Mouse (Mus musculus): ENCODE data around the gene Elfn1.

Elfn1 gene

DNA sequence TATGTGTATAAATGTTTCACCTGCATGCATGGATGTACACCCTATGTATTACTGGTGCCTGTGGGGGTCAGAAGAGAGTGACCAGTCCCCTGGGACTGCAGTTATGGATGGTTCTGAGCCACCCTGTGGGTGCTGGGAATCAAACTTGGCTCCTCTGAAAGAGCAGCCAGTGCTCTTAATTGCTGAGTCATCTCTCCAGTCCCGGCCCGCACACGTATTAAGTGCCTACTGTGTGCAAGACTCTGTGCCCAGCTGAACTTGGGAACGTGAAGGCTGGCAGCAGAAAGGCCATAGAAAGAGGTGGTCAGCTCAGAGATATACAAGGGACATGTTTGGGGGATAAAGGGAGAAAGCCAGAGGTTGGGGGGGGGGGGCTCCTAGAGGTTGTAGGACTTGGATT is 68.8 kb downstream of the Elfn1 start:
- DNase-seq = no peak

DNA sequence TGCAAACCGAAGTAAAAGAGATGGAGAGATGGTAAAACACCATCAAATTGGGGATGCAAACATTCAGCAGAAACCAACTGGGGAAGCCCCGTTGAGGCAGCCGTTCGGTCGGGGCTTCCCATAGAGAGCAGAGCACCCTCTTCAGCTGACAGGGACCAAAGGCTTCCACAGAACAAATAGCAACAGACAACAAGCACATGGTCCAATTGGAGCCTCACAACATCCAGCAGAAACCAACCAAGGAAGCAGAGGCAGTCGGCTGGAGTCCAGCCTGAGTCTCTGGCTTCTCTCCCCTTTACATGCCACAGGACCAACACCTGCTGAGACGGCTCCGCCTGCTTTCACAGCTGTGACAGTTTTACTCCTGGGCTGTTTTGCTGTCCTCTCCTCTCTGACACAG is 69.7 kb downstream of the Elfn1 start:
- DNase-seq = no peak

DNA sequence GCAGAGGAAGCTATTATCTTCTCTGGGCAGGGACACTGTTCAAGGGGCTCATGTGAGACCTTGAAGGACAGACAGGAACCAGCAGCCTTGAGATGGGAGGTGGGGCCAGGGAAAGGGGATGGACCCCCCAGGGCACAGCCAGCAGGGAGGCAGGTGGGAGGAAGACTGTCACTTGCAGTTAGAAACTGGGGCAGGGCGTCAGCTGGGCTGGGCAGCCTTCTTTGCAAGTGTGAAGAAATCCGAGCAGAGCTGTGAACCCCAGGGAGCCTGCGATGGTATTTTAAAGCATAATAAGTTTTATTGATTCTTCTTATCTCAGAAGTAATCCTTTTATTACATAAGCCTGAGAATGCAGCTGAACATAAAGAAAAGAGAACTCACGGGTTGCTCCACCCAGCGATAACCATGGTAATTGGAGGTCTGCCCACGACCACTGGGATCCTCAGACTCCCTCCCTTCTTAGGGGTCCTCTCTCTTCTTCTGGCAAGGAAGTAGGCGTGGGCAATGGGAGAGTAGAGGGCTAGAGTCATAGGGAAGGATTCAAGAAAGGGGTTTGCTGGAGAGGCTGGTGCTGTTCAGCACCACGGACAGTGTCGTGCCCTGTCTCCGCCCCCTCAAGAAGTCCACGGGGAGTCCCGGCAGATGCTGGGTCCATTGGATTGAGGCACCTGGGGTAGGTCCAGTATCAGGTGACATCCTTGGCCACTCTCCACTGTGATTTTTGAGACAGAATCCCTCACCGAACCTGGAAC is 71.0 kb downstream of the Elfn1 start:
- no peak for DNase-seq

DNA sequence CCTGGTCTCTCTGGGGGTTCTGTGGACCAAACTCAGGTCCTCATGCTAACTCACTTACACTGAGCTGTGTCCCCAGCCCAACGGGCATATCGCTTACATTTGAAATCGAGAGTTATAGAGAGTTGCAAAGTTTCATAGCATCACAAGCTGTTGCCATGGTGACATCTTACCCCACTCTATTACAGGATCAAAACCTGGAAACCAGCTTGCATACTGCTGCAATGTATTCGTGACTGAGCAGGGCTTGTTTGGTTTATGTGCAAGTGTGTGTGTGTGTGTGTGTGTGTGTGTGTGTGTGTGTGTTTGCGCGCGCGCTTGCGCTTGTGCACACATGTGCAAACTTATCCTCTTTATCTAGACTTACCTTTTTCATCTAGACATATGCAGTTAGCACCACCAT is 71.6 kb downstream of the Elfn1 start:
- DNase-seq = no peak

DNA sequence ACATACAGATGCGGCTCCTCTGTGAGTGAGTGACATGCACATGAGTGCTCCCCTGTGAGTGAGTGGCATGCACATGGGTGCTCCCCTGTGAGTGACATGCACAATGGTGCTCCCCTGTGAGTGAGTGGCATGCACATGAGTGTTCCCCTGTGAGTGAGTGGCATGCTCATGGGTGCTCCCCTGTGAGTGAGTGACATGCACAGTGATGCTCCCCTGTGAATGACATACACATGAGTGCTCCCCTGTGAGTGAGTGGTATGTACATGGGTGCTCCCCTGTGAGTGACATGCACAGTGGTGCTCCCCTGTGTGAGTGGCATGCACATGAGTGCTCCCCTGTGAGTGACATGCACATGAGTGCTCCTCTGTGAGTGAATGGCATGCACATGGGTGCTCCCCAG is 74.2 kb downstream of the Elfn1 start:
- DNase-seq = no peak

DNA sequence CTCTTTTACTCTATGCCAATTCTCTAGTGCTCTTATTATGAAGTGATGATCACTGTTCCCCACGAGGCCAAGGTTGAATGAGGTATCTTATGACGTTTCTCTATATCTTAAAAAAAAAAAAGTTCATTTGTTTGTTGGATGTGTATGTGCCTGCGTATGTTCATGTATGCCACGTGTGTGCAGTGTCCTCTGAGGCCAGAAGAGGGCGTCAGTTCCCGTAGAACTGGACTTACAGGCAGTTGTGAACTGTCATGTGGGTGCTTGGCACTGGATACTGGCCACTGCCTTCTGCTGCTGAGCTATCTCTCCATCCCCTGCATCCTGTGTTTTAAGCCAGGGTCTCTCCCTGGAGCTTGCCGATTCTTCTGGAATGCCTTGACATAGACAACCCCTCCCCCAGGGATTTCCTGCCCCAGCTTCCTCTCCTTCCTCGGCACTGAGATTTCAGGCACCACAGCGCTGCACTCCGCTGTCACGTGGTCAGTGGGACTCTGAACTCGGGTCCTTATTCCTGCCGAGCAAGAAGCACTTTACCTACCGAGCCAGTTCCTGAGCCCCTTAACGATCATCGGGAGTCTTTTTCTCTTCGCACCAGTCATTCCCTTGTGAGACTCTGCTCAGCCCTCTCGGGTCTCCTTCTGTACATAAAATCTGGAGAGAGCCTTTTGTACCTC is 77.5 kb downstream of the Elfn1 start:
- DNase-seq = peak; percentile 22

DNA sequence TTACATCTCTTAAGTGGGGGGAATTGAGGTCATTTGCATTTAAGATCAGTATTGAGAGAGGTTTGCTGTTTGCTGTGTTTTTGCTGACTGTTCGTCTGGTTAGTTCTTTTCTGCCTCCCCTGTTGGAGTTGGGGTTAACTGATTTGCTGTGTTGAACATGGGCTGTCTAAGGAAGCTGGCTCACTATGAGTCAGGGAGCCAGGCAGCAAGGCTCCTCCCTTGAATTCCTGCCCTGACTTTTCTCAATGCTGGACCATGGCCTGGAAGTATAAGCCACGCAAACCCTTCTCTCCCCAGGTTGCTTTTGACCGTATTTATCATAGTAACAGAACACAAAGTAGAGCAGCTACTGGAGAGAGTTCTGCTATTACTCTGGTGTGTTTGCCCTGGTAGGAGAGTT is 83.8 kb downstream of the Elfn1 start:
- DNase-seq = no peak

DNA sequence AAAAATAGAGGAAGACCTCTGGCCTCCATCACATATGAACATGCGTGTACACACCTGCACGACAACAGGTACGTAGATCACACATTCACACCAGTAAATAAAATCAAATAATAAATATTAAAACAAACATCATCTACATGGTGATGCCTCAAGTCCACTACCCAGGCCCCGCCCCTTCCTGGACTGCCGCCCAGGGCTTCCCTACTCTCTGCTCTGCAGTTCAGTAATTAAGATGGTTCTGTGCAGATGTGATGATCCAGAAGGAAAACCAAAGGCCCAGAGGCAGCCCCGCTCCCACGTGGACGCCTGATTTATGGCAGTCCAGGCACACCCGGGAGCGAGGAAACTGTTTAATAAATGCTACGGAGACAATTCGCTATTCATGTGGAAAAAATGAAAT is 90.6 kb downstream of the Elfn1 start:
- DNase-seq = peak; percentile 16

DNA sequence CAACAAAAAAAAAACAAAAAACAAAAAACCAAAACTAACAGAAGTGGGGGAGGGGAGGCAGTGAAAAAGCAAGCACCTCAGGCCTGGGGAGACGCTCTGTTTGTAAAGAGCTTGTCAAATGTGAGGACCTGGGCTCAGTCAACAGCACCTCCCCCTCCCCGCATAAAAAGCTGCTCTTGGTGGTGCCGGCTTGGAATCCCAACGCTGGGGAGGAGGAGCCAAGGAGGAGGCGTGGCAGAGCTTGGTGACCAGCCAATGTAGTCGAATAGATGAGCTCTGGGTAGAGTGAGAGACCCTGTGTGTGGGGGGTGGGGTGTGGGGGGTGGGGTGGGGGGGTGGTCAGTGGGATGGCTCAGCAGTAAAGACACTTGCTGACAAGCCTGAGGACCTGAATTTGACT is 91.2 kb downstream of the Elfn1 start:
- no peak for DNase-seq

DNA sequence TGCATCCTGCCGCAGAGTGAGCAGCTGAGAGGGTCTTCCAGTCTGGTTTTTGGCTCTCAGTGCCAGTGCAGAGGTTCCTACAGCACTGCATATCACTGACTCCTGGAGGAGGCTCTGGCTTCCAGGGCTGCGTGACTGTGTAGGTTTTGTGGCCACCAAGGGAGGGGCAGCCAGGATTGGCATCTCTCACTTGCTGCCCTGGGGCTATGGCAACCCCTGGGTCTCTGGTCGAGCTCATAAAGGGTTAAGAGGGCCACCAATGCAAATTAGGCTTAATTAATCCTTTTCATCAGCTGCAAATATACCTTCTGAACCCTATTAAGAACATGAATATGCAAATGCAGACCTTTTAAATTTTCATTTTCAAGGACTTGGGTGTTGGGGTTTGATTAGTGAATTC is 94.8 kb downstream of the Elfn1 start:
- DNase-seq = no peak

DNA sequence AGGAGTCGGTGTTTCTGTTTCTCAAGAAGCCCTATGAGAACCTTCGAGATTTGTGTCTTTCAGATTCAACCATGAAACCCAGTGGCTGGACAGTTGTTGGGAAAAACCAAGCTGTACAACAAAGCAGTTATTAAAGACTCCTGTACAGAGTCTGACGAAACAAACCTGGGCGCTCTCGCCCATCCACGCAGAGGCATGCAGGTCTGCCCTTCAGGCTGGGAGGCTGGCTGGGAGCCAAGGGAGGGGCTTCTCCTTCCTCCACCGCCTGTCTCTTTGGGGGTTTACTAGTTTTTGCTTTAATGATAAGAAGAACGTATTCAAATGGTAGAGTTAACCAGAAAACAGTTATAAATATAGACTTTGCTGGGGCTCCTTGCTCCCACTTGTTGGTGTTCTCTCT is 99.1 kb downstream of the Elfn1 start:
- DNase-seq = no peak

DNA sequence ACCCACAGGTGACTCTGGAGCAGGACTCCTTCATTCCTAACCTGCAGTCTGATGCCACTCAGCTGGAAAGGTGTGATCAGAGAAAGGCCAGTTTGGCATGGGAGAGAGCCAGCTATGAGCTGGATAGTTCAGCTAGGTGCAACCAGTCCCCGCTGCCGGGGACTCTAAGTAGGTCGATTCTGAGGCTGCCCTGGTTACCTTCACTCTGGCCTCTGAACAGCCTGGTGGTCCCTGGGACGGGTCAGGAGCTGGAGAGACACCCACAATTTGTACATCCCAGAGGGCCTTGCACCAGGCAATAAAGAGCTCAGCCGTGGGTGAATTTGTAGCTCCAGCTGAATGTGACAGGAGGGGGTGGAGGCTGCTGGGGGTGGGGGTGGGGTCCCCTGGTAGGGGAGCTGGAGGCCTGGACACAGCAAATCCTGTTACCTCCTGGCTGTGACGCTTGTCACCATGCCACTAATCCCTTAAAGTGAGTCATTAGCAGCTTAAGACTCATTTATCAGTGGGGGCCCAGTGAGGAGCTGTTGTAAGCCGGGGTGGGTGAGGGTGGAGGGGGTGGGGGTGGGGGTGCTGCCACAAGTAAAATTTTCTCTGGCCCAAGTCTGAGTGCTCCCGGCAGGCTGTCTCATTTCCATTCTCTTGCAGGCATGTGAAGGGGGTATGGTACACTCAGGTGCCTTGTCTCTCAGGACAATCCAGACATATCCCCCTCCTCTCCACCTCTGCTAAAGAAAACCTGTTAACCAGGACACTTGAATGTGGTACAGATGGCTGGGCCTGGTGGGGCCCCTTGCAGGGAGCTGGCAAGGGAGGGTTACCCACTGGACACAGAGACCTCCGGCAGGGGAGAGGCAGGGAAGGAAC is 100.1 kb downstream of the Elfn1 start:
- no peak for DNase-seq

DNA sequence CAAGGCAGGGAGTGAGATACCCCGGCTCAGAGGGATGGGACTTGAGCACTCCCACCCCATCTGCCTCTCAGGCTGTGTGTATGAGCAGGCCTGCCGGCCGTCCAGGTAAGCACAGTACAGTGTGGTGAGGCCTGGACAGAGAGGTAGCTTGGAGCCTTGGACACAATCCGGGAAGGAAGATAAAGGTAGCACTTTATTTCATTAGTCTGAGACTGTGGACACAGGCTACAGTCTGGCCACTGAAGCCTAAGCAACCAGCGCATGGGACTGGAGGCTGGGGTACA is 100.7 kb downstream of the Elfn1 start:
- DNase-seq = no peak

DNA sequence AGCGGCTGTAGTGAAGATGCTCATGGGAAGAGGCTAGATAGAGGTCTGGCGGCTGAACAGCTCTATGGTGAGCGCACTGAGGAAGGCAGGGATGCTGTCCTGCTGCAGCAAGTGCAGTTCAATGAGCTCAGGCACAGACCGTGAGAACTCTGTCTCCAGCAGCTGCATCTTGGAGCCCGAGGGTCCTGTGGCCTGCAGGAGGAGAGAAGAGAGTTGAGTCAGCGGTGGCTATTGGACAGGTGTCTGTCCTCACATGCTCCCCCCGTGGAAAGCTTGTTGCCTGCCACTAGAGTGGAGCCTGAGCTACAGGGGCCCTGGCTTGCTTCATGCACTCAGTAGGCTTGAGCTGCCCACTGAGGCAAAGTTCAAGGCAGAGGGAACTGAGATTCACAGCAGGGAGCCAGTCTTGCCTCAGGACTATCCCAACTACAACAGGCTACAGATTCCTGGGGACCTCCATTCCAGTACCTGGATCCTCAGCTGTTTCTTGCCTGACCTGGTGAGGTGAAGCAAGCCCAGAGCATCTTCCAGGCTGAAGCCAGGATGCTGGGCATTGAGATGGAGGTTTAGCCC is 101.4 kb downstream of the Elfn1 start:
- no peak for DNase-seq

DNA sequence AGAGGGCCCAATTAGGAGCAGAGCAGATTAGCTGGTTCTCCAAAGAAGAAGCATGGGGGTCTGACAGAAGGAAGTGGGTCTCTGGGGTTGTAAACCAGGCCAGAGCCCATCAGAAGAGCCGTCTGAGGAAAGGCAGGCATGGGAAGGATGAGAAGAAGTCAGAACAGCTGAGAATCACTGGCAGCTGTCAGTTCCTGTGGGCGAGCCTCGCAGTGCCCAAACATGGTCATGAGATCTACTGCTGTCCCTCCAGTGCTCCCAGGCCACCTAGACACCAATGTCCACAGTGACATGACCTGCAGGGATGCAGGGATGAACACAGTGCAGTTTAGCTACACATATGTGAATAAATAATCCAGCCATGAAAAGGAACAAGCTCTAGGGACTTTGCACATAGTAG is 102.7 kb downstream of the Elfn1 start:
- DNase-seq = no peak

DNA sequence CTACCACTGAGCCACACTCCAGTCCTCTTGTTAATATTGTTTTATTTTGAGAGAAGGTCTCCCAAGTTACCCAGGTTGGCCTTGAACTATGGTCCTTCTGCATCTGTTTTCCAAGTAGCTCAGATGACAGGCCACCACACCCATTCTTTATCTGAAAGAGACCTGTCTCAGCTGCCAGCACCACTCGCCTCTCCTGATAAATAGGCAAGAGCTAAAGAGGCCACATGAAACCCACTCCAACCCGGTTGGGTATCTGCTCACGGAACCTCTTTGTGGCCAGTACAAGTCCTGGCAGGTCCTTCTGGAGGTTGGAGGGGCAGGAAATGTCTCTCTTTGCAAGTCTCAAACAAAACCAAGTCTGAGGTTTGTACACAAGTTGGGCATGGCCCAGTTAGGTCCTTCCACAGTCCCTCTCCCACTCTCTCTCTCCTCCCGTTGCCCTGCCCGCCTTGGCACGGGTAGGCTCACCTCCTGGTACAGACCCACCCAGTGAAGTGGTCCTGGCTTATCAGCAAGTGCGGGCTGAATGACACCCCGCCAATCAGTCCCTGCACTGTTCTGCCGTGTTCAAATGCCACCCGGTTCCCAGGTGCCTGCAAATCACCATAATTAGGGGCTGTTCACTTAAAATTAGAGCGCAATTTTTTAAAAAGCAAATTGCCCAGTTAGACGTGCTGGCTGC is 104.7 kb downstream of the Elfn1 start:
- DNase-seq = no peak

DNA sequence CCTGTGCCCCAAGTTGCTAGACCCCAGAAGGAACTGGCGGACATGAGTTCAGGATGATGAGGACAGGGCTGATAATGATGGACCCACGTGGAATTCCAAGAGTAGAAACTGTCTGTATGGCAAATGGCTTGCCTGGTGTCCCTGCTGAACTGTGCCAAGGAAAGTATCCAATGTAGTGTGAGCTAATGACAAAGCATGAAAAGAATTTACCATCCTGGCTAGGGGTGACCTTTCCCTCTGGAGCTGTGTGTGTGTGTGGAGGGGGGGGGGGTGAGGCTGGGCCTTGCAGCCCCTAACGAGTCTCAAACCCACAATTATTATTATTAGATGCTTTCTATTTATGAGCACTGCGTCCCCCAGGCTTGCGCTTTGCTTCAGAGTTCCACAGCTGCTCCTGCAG is 105.9 kb downstream of the Elfn1 start:
- DNase-seq = no peak

DNA sequence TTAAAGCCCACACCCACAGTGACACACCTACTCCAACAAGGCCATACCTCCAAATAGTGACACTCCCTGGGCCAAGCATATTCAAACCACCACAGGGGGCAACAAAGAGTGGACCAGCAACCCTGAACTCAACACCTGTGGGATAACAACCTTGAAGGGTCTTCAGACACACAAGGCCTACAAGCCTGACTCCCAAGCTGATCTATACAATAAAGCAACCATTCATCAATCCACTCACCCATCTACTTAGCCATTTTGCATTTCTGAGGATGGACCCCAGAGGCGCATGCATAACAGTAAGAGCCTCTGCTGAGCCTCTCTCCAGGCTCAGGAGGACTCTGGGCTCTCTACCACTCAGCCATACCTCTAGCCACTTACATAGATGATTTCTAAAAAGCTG is 109.2 kb downstream of the Elfn1 start:
- DNase-seq = no peak

DNA sequence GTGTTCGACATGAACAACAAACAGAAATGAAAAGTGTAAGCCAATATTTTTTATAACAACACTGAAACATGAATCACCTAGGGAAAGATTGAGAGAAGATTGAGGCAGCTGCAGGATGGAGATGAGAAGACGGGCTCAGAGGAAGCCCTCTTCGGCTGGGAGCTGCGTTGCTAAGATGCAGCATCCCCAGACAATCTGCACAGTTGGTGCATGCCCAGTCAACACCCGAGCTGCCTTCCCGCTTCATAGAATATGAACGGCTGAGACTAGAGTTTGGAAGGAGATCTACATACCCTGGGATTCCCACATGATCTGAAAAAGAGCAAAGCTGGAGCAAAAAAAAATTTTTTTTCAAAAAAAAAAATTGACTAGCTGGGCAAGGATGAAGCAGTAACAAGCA is 111.0 kb downstream of the Elfn1 start:
- DNase-seq = no peak

DNA sequence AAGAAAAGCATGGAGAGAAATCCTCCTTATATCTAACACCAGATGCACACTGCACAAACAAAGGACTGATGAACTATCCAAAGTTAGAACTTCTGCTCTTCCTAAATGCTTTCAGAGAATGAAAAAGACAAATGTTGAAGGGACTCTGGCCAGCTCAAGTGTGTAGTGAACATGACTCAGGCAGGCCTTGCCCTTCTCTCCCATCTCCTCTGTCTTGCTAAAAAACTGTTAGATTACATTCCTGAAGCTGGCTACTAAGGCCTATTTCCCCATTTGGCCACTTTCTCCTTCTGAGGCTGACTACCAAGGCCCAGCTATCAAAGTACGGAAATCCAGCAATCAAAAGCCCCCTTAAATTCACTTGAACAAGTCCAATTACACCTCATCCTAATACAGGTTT is 111.9 kb downstream of the Elfn1 start:
- no peak for DNase-seq

DNA sequence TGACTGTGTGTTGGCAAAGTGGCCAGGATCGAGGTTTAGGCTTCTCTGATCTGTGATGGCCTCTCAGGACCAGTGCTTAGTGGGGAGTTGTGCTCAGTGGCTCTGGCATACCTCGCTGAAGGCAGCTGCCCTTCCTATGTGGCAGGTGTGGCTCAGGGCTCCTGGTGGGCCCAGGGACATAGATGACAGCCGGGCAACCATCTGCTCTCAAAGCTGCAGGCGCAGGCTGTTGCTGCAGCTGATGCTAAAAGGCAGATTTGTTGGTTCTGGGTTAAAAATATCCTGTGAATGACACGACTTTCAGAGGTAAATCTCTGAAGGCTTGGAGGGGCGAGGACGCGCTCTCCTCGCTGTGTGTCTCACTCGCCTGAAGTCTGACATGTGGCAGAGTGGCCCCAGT is 114.0 kb downstream of the Elfn1 start:
- no peak for DNase-seq

DNA sequence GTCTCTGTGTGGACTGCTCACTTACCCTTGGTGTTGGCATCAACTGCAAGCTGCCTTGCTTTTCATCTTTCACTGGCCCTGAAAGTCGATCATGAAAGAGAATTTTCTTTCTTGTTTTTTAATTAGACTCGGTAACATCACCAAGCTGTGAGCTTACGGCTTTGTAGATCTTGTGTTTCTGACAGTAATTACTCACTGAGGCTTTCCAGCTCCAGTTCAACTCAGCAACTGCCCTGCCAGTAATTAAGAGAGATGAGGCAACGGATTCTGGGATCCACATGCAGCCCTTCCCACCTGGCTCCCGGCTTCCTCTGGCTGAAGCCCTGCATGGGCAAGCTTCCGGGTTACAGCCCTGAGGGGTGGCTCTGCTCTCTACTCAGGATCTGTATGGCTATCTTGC is 115.1 kb downstream of the Elfn1 start:
- no peak for DNase-seq

DNA sequence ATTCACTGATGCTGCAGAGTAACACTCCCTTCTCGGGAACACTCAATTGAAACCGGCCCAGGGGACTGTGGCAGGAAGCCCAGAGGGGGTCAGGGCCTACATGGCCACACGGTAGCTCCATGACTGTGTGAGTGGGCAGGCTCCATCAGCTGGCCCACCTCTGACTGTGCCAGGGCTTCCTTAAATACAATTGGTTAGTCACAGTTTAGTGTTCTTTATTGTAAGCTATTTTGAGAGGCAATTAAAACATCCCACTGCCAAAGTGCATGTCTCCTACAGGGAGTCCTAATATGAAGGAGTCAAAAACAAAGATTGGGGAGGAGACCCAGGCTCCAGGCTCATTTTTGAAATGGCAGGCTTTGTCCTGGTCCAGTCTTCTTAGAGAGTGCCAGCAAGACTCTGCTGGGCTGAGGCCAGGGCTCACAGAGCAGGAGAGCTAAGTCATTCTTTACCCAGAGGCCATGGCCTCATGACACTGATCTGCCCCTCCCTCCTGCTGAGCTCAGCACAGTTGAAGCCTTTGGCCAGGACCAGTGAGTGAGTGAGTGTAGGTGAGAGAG is 116.3 kb downstream of the Elfn1 start:
- peak; percentile 79 for DNase-seq

Measured in kidney, adult 18-20 months (tissue).